Mouse (Mus musculus) forebrain, embryonic 14.5 days (tissue): ENCODE data around the gene Cd34. TPM values are rescaled to one million over a fixed set of nuclear protein-coding genes. Genes with fewer than 3 reads are reported as not detected.

Source experiments
- ATAC-seq: fragments of 200-750 bp; cut with Nextera tagmentation; 2 replicates; pipeline ENCODE4 v1.8.0; 2017; ENCODE audit warnings: mild to moderate bottlenecking, moderate library complexity
- DNase-seq: peaks from one replicate; pipeline ENCODE4 v3.0.0-alpha.2; 2015; ENCODE audit warnings: low spot score
- H3K27ac ChIP-seq: fragments of 300-500 bp; sonication (generic); 2 replicates; pipeline ENCODE4 v1.5.1; 2014; ENCODE audit warnings: low read depth, mild to moderate bottlenecking, control low read depth, low read length, moderate library complexity
- H3K27me3 ChIP-seq: fragments of 300-500 bp; sonication (generic); replicated peaks from 2 replicates; pipeline ENCODE4 v1.6.1; 2014; ENCODE audit warnings: low read length, control low read depth, mixed read lengths; ENCODE audit not compliant: control insufficient read depth, insufficient read depth
- H3K36me3 ChIP-seq: fragments of 300-500 bp; sonication (generic); 2 replicates; pipeline ENCODE4 v1.6.1; 2014; ENCODE audit warnings: low read length, control low read depth; ENCODE audit not compliant: control insufficient read depth, insufficient read depth
- H3K4me1 ChIP-seq: fragments of 300-500 bp; sonication (generic); 2 replicates; pipeline ENCODE4 v1.6.1; 2014; ENCODE audit warnings: antibody characterized with exemption, low read length, control low read depth; ENCODE audit not compliant: control insufficient read depth, insufficient read depth
- H3K4me2 ChIP-seq: fragments of 300-500 bp; sonication (generic); 2 replicates; pipeline ENCODE4 v1.6.1; 2014; ENCODE audit warnings: mild to moderate bottlenecking, control low read depth, low read length
- H3K4me3 ChIP-seq: fragments of 300-500 bp; sonication (generic); 2 replicates; pipeline ENCODE4 v1.5.1; 2014; ENCODE audit warnings: low read depth, low read length, control low read depth
- H3K9ac ChIP-seq: fragments of 300-500 bp; sonication (generic); 2 replicates; pipeline ENCODE4 v1.6.1; 2014; ENCODE audit warnings: mild to moderate bottlenecking, low read length, control low read depth, moderate library complexity
- H3K9me3 ChIP-seq: fragments of 300-500 bp; sonication (generic); replicated peaks from 2 replicates; pipeline ENCODE4 v1.6.1; 2016; ENCODE audit warnings: low read length, control low read depth, mixed read lengths; ENCODE audit not compliant: control insufficient read depth
- WGBS: fragments of 180-500 bp; shearing (Covaris S2); extraction: QIAGEN DNeasy Blood & Tissue Kit; methylation state at CpG from one replicate; pipeline ENCODE4 v1.1.7; 2014; 5-methylcytosine and 5-hydroxymethylcytosine counted together
- polyA plus RNA-seq: library from polyadenylated mRNA; unstranded; fragments of >200 nt; fragmentation: Nextera tagmentation; extraction: Ambion mirVana; gene quantifications from 2 replicates; pipeline ENCODE4 v1.2.1, GENCODE M21; 2014

Cd34 gene
- polyA plus RNA-seq, 1 experiment from 2014 or later: 36.9 TPM

DNA sequence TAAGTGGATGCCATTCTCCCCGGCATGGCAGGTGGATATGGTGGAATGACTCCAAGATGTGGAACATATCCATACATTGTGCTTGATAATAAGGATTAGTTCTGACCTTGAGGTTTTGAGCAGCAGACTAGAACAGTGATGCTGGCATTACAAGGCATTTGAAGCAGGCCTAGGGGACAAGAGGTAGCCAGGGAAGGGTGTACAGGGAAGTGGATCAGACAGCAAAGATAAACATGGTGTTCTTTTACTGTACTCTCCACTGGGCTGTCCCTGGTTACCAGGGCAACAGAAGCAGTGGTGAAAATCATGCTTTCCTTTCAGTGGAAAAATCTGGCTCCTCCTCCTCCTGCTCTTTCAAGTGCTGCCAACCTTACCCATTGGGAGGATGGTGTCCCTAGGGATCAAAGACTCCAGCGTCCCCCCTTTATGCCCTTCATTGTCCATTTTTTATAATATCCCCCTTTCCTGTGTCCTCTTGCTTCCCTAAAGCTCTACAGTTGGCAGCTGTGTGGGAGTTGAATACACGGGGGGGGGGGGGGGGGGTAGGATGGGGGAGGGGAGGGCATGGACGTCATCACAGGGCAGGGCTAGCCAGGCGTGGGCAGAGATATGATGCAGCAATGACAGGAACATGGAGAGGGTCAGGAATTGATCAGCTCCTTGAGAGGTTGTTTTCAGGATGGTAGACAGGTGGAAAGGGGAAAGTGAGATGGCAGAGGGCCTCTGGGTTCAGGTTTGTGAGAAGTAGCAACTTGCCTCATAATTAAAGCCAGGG is 39.5 kb downstream of the Cd34 start:
- Histone ChIP-seq H3K4me3 (no peak overlapping the region), H3K4me2 (peak overlapping the region; percentile 89), H3K27ac (no peak overlapping the region), H3K4me1 (peaks cover 15% of the 10 kb centered on the region), H3K36me3 (no peaks in the 10 kb centered on the region), H3K9me3 (no peaks in the 10 kb centered on the region), H3K9ac (no peak overlapping the region), H3K27me3 (no peaks in the 10 kb centered on the region)
- DNase-seq (peak; percentile 80), ATAC-seq (peak; percentile 28; the same call in 1 of the 2 replicates)
- 14% methylated on average over 5 of the region's 5 CpGs for WGBS

DNA sequence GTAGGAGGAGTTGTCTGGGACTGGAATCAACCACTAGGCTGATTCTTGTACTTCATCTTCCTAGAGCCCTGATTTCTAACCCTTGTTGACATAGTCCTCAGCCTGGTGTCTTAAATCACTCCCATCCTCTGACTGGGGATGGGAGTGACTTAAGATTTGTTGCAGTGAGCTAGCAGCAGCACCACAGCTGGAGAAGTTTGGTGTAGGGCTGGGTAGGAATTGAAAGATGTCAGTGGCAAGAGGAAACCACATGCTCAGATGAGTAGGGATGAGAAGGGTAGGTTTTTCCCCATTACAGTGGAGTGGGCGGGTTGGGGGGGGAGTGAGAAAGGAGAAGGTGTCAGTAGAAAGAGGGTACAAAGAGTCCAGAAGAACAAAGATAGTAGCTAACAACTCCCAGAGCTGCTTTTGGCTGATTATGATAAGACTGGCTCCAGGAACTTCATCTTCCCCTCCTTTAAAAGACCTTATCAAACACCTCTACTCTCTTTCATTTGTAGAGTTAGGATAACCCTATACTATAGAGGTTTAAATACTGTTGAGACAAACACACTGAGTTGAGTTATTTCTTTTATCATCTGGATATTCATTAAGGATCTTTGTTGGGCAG is 42.3 kb downstream of the Cd34 start:
- H3K4me3 ChIP-seq: no peak overlapping the region
- DNase-seq (no peak), ATAC-seq (no peak)
- H3K27ac ChIP-seq: no peak overlapping the region
- H3K27me3 ChIP-seq: no peaks in the 10 kb centered on the region
- peaks cover 15% of the 10 kb centered on the region for H3K4me1 ChIP-seq
- H3K9me3 ChIP-seq: no peaks in the 10 kb centered on the region
- H3K36me3 ChIP-seq: no peaks in the 10 kb centered on the region
- H3K4me2 ChIP-seq: no peak overlapping the region
- 90% methylated on average over 1 of the region's 1 CpGs for WGBS
- no peak overlapping the region for H3K9ac ChIP-seq

DNA sequence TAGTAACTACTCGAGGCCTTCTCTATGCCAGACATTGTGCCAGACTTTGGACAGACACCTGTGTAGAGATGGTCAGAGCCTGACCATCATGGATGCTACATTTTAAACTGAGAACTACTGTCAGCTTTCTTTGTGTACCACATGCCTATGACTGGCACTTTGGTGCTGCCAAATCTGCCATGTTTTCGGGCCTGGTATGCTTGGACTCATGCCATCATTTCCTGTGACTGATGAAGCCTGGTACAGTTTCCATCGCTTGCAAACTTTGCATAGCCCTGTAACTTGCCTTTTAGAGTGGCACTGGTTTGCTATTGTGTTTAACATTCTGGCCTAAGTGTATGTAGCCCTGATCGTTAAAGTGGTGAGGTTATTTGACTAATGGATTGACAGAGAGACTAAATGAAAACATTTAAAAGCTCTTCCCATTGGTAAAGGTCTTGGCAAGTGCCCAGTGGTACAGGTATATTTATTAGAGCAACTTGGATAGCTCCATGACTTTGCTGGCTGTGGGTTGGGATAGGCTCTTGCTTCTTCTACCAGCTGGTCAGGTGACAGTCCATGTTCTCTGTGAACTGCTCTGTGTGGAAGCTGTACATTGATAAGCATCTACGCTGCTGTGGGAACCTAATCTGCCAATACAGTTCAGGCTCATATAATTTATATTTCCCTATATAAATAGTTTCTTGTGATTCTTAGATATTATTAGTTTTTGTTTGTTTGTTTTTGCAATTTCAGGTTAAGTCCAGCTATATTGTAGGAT is 44.5 kb downstream of the Cd34 start:
- no peak overlapping the region for H3K27ac ChIP-seq

DNA sequence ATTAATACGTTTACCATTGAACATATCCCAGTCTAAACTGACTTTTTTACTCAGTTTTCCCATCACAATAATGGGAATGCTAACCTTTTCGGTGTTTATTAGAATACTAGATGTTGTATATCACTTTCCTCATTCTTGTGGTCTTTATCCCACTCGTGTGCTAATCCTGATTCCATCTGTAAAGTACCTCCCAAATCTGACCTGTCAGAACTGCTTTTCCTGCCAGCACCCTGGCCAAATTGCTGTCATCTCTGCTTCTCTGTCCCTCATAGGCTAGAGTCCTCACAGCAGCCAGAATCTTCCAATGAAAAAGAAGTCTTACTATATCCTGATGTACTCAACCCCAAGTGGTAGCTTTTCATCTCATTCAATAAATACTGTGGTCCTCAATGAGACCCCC is 46.3 kb downstream of the Cd34 start:
- Histone ChIP-seq H3K27me3 (no peaks in the 10 kb centered on the region), H3K9me3 (no peaks in the 10 kb centered on the region), H3K4me3 (no peak overlapping the region), H3K9ac (no peak overlapping the region), H3K27ac (no peak overlapping the region), H3K4me2 (no peak overlapping the region), H3K4me1 (no peaks in the 10 kb centered on the region; the same call in 1 of the 2 replicates), H3K36me3 (no peaks in the 10 kb centered on the region)
- no peak for ATAC-seq
- no peak for DNase-seq
- WGBS: 83% methylated on average over 3 of the region's 3 CpGs

More for the DNA sequence above, 44.5 kb downstream of the Cd34 start:
- Histone ChIP-seq H3K27me3 (no peaks in the 10 kb centered on the region), H3K9me3 (no peaks in the 10 kb centered on the region), H3K4me2 (no peak overlapping the region), H3K36me3 (no peaks in the 10 kb centered on the region), H3K4me3 (no peak overlapping the region), H3K4me1 (peaks cover 4% of the 10 kb centered on the region; the same call in 1 of the 2 replicates), H3K9ac (no peak overlapping the region)
- ATAC-seq: no peak; the same call in 1 of the 2 replicates
- DNase-seq: peak; percentile 50
- WGBS: 60% methylated on average over 5 of the region's 5 CpGs

DNA sequence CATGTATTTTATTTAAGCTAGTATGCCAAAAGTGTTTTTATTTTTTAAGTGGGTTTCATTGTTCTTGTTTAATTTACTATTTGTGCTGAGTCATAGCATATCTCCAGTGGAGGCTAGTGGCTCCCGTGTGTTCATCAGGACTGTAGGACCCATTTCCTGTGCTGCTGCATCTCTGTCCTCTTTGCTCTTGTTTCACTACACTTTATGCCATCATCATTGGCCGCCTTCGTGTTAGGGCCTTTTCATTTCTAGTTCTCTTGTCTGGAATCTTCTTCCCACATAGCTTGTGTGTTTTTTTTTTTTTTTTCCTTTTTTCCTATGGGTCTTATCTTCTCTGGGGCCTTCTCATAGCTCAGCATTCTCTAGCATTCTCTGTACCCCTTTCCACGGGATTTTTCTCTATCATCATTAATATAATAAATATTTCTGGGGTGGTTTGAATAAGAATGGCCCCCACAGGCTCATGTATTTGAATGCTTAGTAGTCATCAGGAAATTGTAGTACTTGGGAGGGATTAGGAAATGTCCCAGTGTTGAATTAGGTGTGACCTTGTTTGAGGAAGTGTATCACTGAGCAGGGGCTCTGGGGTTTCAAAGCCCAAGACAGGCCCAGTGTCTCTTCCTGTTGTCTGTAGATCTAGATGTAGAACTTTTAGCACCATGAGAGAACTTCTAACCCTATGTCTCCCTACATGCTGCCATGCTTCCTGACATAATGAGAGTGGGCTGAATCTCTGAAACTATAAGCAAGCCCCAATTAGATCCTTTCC is 47.0 kb downstream of the Cd34 start:
- Histone ChIP-seq H3K36me3 (no peaks in the 10 kb centered on the region), H3K9ac (no peak overlapping the region), H3K4me2 (no peak overlapping the region), H3K9me3 (no peaks in the 10 kb centered on the region), H3K4me1 (no peaks in the 10 kb centered on the region; the same call in 1 of the 2 replicates), H3K4me3 (no peak overlapping the region), H3K27ac (no peak overlapping the region), H3K27me3 (no peaks in the 10 kb centered on the region)
- DNase-seq (no peak), ATAC-seq (no peak)
- 91% methylated on average over 4 of the region's 4 CpGs for WGBS

DNA sequence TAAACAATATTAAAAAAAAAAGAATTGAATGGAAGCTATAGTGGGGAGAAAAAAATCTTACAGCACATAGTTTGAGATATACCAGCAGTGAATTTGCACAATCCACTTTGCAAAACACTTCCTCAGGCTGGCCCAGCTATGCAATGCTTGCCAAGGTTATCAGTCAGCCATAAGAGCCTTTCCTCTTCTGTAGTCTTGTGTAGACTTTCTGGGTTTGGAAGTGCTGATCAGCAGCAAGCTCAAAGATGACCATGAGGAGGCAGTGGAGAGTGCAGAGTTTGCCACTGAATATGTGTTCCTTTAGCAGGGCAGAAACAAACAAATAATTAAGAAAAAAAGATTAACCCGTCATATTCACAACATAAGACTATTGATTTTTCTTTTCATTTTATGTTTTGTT is 50.4 kb downstream of the Cd34 start:
- no peak overlapping the region for H3K4me3 ChIP-seq
- DNase-seq: no peak
- no peaks in the 10 kb centered on the region for H3K36me3 ChIP-seq
- no peak overlapping the region for H3K27ac ChIP-seq
- no peaks in the 10 kb centered on the region for H3K4me1 ChIP-seq
- H3K9me3 ChIP-seq: no peaks in the 10 kb centered on the region
- H3K9ac ChIP-seq: no peak overlapping the region
- H3K27me3 ChIP-seq: no peaks in the 10 kb centered on the region
- 90% methylated on average over 1 of the region's 1 CpGs for WGBS
- no peak for ATAC-seq
- H3K4me2 ChIP-seq: no peak overlapping the region

DNA sequence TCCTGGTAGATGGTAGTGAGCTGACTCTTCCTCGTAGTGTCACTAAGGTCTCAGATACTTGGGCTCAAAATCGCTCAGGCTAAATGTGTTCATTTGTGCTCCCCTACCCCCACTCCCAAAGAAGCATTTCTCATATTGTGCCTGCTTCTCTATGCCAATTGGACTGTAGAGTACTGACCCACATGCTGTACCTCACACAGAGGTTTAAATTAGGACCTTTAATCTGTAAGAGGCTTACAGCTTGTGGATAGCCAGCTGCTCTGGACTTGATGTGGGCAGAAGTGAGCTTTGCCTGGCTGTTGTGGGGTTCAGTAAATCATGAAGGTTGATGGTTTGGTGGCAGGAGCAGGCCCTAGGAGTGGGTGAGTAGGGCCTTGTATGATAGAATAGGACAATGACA is 52.4 kb downstream of the Cd34 start:
- Histone ChIP-seq H3K4me1 (no peaks in the 10 kb centered on the region), H3K9ac (no peak overlapping the region), H3K27ac (no peak overlapping the region), H3K36me3 (no peaks in the 10 kb centered on the region), H3K9me3 (no peaks in the 10 kb centered on the region), H3K4me2 (no peak overlapping the region), H3K27me3 (no peaks in the 10 kb centered on the region), H3K4me3 (no peak overlapping the region)
- no peak for DNase-seq
- ATAC-seq: no peak
- WGBS: 89% methylated on average over 2 of the region's 2 CpGs

DNA sequence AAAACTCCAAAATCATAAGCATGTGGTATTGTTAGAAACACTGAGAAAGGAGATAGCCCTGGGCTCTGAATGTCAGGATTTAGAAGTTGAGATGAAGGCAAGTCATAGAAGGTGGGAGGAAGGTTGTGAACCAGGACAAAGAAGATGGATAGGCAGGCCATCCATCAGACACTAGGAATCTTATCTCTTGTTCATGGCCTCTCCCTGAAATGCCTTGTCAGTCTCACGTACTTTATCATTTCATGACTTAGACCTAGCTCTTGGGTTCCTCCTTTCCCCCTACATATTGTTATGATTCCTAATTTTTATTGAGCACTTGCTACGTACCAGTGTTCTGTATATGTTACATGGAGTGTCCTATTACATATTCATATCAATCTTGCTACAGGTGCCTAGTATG is 53.0 kb downstream of the Cd34 start:
- Histone ChIP-seq H3K9me3 (no peaks in the 10 kb centered on the region), H3K27me3 (no peaks in the 10 kb centered on the region), H3K9ac (no peak overlapping the region), H3K4me3 (no peak overlapping the region), H3K4me2 (no peak overlapping the region), H3K4me1 (no peaks in the 10 kb centered on the region), H3K27ac (no peak overlapping the region), H3K36me3 (no peaks in the 10 kb centered on the region)
- DNase-seq (no peak), ATAC-seq (no peak)
- WGBS: 92% methylated on average over 2 of the region's 2 CpGs
